Comparison of ENCODE assay signal across 9 mouse cellular contexts in genomic region chr9:73025818-73026636, GRCm38 (mm10). TPM values are rescaled to one million over a fixed set of nuclear protein-coding genes. Genes with fewer than 3 reads are reported as not detected.
A peak's percentile ranks its signal among the peaks of the same experiment; 100 is the strongest.
DNase-seq lines count a peak whose midpoint lies in the region.
"Had no signal": no experiment of that assay in that cellular context is flagged by ENCODE, and none has a peak within 500 bp of the region (broad histone marks: within the 10 kb centered on the region; RNA-seq: fewer than 3 reads in every experiment).

No protein-coding gene starts in this region.

- H3K4me1 ChIP-seq in limb, embryonic 10.5 days: peaks cover 12% of the 10 kb centered on the region

- H3K36me3 ChIP-seq in limb, embryonic 10.5 days: peaks cover 32% of the 10 kb centered on the region

- peak; percentile 25 to 28 for DNase-seq in cerebellum, adult 18-20 months
- no peak for DNase-seq in cerebellum, adult 9-10 months
- DNase-seq in right cerebral cortex, adult 18-20 months: peak; percentile 39
- no peak for DNase-seq in right cerebral cortex, postnatal 36 days (ENCODE audit: low spot score in 2 of 2)
- peak; percentile 63 for DNase-seq in limb, embryonic 10.5 days (ENCODE audit: low spot score)
- DNase-seq in right cerebral cortex, postnatal 25 days: peak; percentile 31
- no peak for DNase-seq in spleen, postnatal 4 days (ENCODE audit: low spot score in 2 of 2)
- DNase-seq in adrenal gland, adult 18-20 months (ENCODE audit: low spot score in 2 of 2): no peak

- peak overlapping the region; percentile 76 for H3K27ac ChIP-seq in limb, embryonic 10.5 days
- H3K27ac ChIP-seq: macrophage had no signal

- 18% methylated on average over 16 of the region's 17 CpGs for whole genome bisulfite sequencing in limb, embryonic 10.5 days

- H3K27me3 ChIP-seq in limb, embryonic 10.5 days (ENCODE audit: low read depth, poor library complexity, severe bottlenecking): no peaks in the 10 kb centered on the region

- H3K4me3 ChIP-seq in limb, embryonic 10.5 days: peak overlapping the region; percentile 34; the same call in 1 of the 2 replicates

- H3K9me3 ChIP-seq in limb, embryonic 10.5 days (replicated peaks): no peaks in the 10 kb centered on the region

RNA-seq across cellular contexts. Expression of gene Pigb, which starts 14.2 kb away (rescaled TPM):
- 15.6 and 17.8 TPM in 2 replicates for polyA plus RNA-seq in limb, embryonic 10.5 days (2016; fragmentation: Nextera tagmentation; extraction: Ambion mirVana)
- 10 to 100 TPM; 11.0 to 13.8 TPM for total RNA-seq in adrenal gland, adult 18-20 months (2021)

RNA-seq across cellular contexts. Expression of gene Rab27a, which starts 18.6 kb away (rescaled TPM):
- polyA plus RNA-seq in limb, embryonic 10.5 days (2016; fragmentation: Nextera tagmentation; extraction: Ambion mirVana): 3.4 and 5.0 TPM in 2 replicates
- 10 to 100 TPM; 22.9 to 29.6 TPM for total RNA-seq in adrenal gland, adult 18-20 months (2021)

RNA-seq across cellular contexts. Expression of gene Ccpg1, which starts 40.8 kb away (rescaled TPM):
- 9.9 and 11.3 TPM in 2 replicates for polyA plus RNA-seq in limb, embryonic 10.5 days (2016; fragmentation: Nextera tagmentation; extraction: Ambion mirVana)
- total RNA-seq in adrenal gland, adult 18-20 months (2021): 100 to 1,000 TPM; 112 to 150 TPM

RNA-seq across cellular contexts. Expression of gene Ccpg1os, which starts 40.8 kb away (rescaled TPM):
- 12.9 and 13.3 TPM in 2 replicates for polyA plus RNA-seq in limb, embryonic 10.5 days (2016; fragmentation: Nextera tagmentation; extraction: Ambion mirVana)
- 10 to 100 TPM; 12.2 to 13.9 TPM for total RNA-seq in adrenal gland, adult 18-20 months (2021)

Comparison
In these comparisons a context has a peak if more than half of its experiments do, and no peak if none do; other contexts are left out.
1. DNase-seq: peak in cerebellum, adult 18-20 months (2 of 2), right cerebral cortex, adult 18-20 months (single experiment), limb, embryonic 10.5 days (single experiment) and right cerebral cortex, postnatal 25 days (single experiment); none in cerebellum, adult 9-10 months (single experiment), right cerebral cortex, postnatal 36 days (0 of 2), spleen, postnatal 4 days (0 of 2) and adrenal gland, adult 18-20 months (0 of 2).